Mouse (Mus musculus) embryonic facial prominence, embryonic 15.5 days (tissue): ENCODE results near the gene Nav2. TPM values are rescaled to one million over a fixed set of nuclear protein-coding genes. Genes with fewer than 3 reads are reported as not detected.

ENCODE experiments used
- ATAC-seq: fragments of 200-750 bp; cut with Nextera tagmentation; 2 replicates; pipeline ENCODE4 v1.8.0; 2017; ENCODE audit warnings: low read depth, moderate TSS enrichment; ENCODE audit not compliant: insufficient number of reproducible peaks, low FRiP score, low TSS enrichment
- H3K27ac ChIP-seq: fragments of 300-500 bp; sonication (generic); replicated peaks from 2 replicates; pipeline ENCODE4 v1.5.1; 2015; ENCODE audit warnings: mild to moderate bottlenecking, inconsistent platforms
- H3K27me3 ChIP-seq: fragments of 300-500 bp; sonication (generic); 2 replicates; pipeline ENCODE4 v1.6.1; 2015; ENCODE audit warnings: inconsistent platforms
- H3K36me3 ChIP-seq: fragments of 300-500 bp; sonication (generic); 2 replicates; pipeline ENCODE4 v1.6.1; 2015; ENCODE audit warnings: mild to moderate bottlenecking, inconsistent platforms
- H3K4me1 ChIP-seq: fragments of 300-500 bp; sonication (generic); 2 replicates; pipeline ENCODE4 v1.6.1; 2015; ENCODE audit warnings: inconsistent platforms
- H3K4me2 ChIP-seq: fragments of 300-500 bp; sonication (generic); replicated peaks from 2 replicates; pipeline ENCODE4 v1.6.1; 2015; ENCODE audit warnings: mild to moderate bottlenecking, inconsistent platforms
- H3K4me3 ChIP-seq: fragments of 300-500 bp; sonication (generic); replicated peaks from 2 replicates; pipeline ENCODE4 v1.5.1; 2015; ENCODE audit warnings: mild to moderate bottlenecking, inconsistent platforms
- H3K9ac ChIP-seq: fragments of 300-500 bp; sonication (generic); 2 replicates; pipeline ENCODE4 v1.6.1; 2015; ENCODE audit warnings: inconsistent platforms
- H3K9me3 ChIP-seq: fragments of 300-500 bp; sonication (generic); replicated peaks from 2 replicates; pipeline ENCODE4 v1.6.1; 2016; ENCODE audit warnings: inconsistent platforms
- WGBS: fragments of 180-500 bp; shearing (Covaris S2); methylation state at CpG from one replicate; pipeline ENCODE4 v1.1.7; 2015; 5-methylcytosine and 5-hydroxymethylcytosine counted together
- polyA plus RNA-seq: library from polyadenylated mRNA; unstranded; fragments of >200 nt; fragmentation: Nextera tagmentation; extraction: Ambion mirVana; gene quantifications from 2 replicates; pipeline ENCODE4 v1.2.1, GENCODE M21; 2015

Gene Nav2
- polyA plus RNA-seq, 1 experiment from 2014 or later, result 23.4 TPM

GRCm38 (mm10) chr7:49082585-49083165, 174.2 kb downstream of the Nav2 start:
- Histone ChIP-seq H3K9me3 (no peaks in the 10 kb centered on the region), H3K36me3 (no peaks in the 10 kb centered on the region), H3K27ac (no peak overlapping the region), H3K4me3 (no peak overlapping the region), H3K27me3 (0 out of 2 replicates have a peak, but pooled peaks cover 8% of the 10 kb centered on the region), H3K4me1 (no peaks in the 10 kb centered on the region), H3K9ac (no peak overlapping the region), H3K4me2 (no peak overlapping the region)
- WGBS, result 27% methylated on average over 4 of the region's 4 CpGs
- ATAC-seq, result 0 out of 2 replicates have a peak, but pooled peaks have one; percentile 23

DNA sequence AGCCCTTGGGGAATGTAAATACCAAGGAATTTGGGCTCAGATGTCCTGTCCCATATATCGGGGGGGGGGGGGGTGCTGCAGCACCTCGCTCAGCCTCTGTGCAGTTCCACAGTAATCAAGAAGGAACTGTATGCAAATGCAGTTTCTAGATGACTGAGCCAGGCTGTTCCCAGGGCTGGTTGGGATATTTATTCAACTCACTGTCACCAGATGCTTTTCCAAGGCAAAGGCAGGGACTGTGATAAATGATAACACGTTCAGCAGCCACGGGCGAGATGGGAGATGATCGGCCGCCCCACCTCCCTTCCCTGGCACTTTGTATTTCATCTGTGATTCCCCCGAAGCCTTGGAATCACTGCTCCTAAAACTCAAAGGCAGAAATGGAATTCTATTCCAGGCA, 176.3 kb downstream of the Nav2 start:
- WGBS, result 41% methylated on average over 8 of the region's 8 CpGs
- Histone ChIP-seq H3K27ac (no peak overlapping the region), H3K9ac (no peak overlapping the region), H3K36me3 (no peaks in the 10 kb centered on the region), H3K4me2 (no peak overlapping the region), H3K27me3 (peaks cover 12% of the 10 kb centered on the region; the same call in 1 of the 2 replicates), H3K4me3 (no peak overlapping the region), H3K4me1 (no peaks in the 10 kb centered on the region), H3K9me3 (no peaks in the 10 kb centered on the region)
- no peak for ATAC-seq

- Histone ChIP-seq H3K27ac (no peak overlapping the region), H3K27me3 (peaks cover 19% of the 10 kb centered on the region; the same call in 1 of the 2 replicates), H3K36me3 (no peaks in the 10 kb centered on the region), H3K4me2 (no peak overlapping the region), H3K4me1 (no peaks in the 10 kb centered on the region), H3K9me3 (no peaks in the 10 kb centered on the region), H3K9ac (no peak overlapping the region), H3K4me3 (no peak overlapping the region)
- ATAC-seq, result no peak
- WGBS, result 80% methylated on average over 10 of the region's 10 CpGs
Observed at GRCm38 (mm10) chr7:49085759-49086158, 177.2 kb downstream of the Nav2 start.

DNA sequence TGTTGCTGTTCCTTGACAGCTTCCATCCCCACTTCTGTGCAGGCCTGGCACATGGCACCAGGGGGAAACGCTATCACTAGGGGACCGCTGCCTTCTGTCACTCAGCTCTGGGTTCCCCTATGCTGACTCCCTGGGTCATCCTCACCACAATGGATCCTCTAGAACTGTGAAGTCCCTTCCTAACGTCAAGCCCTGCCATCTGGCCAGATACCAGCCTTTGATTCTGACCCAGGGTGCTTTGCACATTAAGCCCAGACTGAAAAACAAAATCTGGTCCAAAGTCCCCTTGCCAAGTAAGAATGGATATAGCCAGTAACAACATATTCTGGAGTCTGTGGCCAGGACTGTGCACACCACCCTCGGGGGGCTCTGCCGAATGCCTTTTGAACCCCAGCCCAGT, 178.6 kb downstream of the Nav2 start:
- WGBS, result 75% methylated on average over 5 of the region's 5 CpGs
- no peaks in the 10 kb centered on the region for H3K36me3 ChIP-seq
- peaks cover 27% of the 10 kb centered on the region; the same call in 1 of the 2 replicates for H3K27me3 ChIP-seq
- H3K4me1 ChIP-seq, result no peaks in the 10 kb centered on the region
- H3K27ac ChIP-seq, result no peak overlapping the region
- no peaks in the 10 kb centered on the region for H3K9me3 ChIP-seq
- no peak overlapping the region for H3K4me3 ChIP-seq
- H3K4me2 ChIP-seq, result no peak overlapping the region
- no peak overlapping the region for H3K9ac ChIP-seq
- ATAC-seq, result no peak

DNA sequence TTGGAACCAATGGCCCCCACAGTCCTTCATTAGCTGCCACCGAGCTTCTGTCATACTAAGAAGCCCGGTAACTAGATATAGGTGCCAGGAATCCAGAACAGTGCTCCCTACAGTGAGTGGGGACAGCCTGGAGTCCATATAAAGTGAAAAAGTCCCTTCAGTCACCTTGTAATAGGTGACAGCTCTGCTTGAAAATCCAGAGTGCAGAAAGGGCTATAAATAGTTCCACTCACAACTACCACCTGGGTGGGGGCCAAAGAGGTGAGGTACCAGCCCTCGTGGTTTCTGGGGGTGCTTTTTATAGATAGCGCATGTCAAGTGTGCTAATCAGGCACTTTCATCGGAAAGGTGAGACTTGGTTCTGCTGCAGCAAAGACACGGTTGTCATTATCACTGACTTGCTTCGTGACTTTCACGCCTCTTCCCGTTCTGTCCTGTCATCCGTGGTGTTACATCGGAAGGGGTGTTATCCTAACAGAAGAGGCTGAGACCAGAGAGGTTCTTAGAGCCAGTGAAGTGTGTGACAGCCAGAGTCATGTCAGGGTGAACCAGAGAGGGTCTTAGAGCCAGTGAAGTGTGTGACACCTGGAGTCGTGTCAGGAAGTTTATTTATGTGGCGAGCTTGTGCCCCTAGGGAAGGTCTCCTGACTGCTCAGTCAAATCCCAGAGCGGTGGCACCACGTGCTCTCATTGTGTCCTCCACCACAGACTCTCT, 179.8 kb downstream of the Nav2 start:
- 63% methylated on average over 15 of the region's 15 CpGs for WGBS
- no peak overlapping the region for H3K4me3 ChIP-seq
- H3K27me3 ChIP-seq, result peaks cover 27% of the 10 kb centered on the region; the same call in 1 of the 2 replicates
- H3K9me3 ChIP-seq, result no peaks in the 10 kb centered on the region
- no peak for ATAC-seq
- no peak overlapping the region for H3K27ac ChIP-seq
- no peak overlapping the region for H3K9ac ChIP-seq
- no peaks in the 10 kb centered on the region for H3K4me1 ChIP-seq
- H3K4me2 ChIP-seq, result no peak overlapping the region
- no peaks in the 10 kb centered on the region for H3K36me3 ChIP-seq

DNA sequence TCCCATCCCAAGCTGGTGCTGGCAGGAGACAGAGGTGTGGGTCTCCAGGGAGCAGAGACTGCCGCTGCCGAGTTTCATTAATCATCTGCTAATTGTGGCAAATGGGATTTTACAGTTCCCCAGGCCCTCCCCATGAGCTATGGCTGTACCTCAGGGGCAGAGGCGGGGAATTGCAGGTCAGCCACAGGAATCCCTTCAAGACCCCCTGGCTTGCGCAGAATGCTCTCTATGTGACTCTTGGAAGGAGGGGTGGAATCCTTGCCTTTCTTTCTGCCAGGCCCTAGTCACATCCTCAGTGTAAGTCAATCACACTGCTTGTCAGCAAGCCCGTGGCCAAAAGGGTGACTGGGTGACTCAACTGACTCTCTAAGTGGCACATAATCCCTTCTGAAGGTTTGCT, 182.9 kb downstream of the Nav2 start:
- Histone ChIP-seq H3K4me1 (no peaks in the 10 kb centered on the region), H3K4me3 (no peak overlapping the region), H3K27ac (no peak overlapping the region), H3K27me3 (peaks cover 19% of the 10 kb centered on the region; the same call in 1 of the 2 replicates), H3K4me2 (no peak overlapping the region), H3K9ac (no peak overlapping the region), H3K9me3 (no peaks in the 10 kb centered on the region), H3K36me3 (no peaks in the 10 kb centered on the region)
- WGBS, result 36% methylated on average over 5 of the region's 5 CpGs
- no peak for ATAC-seq

GRCm38 (mm10) chr7:49091921-49092320, 183.4 kb downstream of the Nav2 start:
- ATAC-seq, result no peak

GRCm38 (mm10) chr7:49093596-49093995, 185.1 kb downstream of the Nav2 start:
- Histone ChIP-seq H3K4me2 (no peak overlapping the region), H3K9ac (no peak overlapping the region), H3K27ac (no peak overlapping the region), H3K36me3 (no peaks in the 10 kb centered on the region), H3K9me3 (no peaks in the 10 kb centered on the region), H3K4me3 (no peak overlapping the region), H3K4me1 (no peaks in the 10 kb centered on the region), H3K27me3 (peaks cover 19% of the 10 kb centered on the region; the same call in 1 of the 2 replicates)
- WGBS, result 66% methylated on average over 6 of the region's 6 CpGs
- ATAC-seq, result no peak

More at GRCm38 (mm10) chr7:49091921-49092320, 183.4 kb downstream of the Nav2 start:
- H3K27me3 ChIP-seq, result peaks cover 19% of the 10 kb centered on the region; the same call in 1 of the 2 replicates
- H3K9ac ChIP-seq, result no peak overlapping the region
- WGBS, result 69% methylated on average over 5 of the region's 5 CpGs
- no peaks in the 10 kb centered on the region for H3K4me1 ChIP-seq
- H3K27ac ChIP-seq, result no peak overlapping the region
- H3K4me3 ChIP-seq, result no peak overlapping the region
- H3K9me3 ChIP-seq, result no peaks in the 10 kb centered on the region
- no peaks in the 10 kb centered on the region for H3K36me3 ChIP-seq
- no peak overlapping the region for H3K4me2 ChIP-seq

GRCm38 (mm10) chr7:49094531-49094930, 186.0 kb downstream of the Nav2 start:
- Histone ChIP-seq H3K9ac (no peak overlapping the region), H3K36me3 (no peaks in the 10 kb centered on the region), H3K27ac (no peak overlapping the region), H3K4me1 (no peaks in the 10 kb centered on the region), H3K27me3 (peaks cover 17% of the 10 kb centered on the region; the same call in 1 of the 2 replicates), H3K9me3 (no peaks in the 10 kb centered on the region), H3K4me2 (no peak overlapping the region), H3K4me3 (no peak overlapping the region)
- 95% methylated on average over 3 of the region's 3 CpGs for WGBS
- ATAC-seq, result no peak

DNA sequence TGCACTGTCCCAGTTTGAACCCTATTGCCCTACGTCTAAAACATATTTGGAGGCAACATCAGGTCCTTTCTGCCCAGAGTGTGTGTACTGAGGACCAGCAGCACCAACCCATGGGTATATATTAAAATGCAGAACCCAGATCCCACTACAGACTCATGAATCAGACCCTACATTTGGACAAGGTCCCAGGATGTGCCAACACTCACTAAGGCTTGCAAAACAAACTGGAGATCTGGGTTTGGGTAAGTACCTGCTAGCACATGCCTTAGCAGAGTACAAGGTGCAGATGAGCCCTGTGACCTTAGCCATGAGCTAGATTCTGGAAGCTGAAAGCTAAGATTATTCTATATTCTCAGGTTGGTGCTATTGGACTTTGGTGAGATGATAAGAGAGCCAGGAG, 192.8 kb downstream of the Nav2 start:
- Histone ChIP-seq H3K4me2 (no peak overlapping the region), H3K36me3 (no peaks in the 10 kb centered on the region), H3K27ac (no peak overlapping the region), H3K9me3 (no peaks in the 10 kb centered on the region), H3K4me1 (no peaks in the 10 kb centered on the region), H3K27me3 (no peaks in the 10 kb centered on the region), H3K4me3 (no peak overlapping the region), H3K9ac (no peak overlapping the region)
- ATAC-seq, result no peak
- 91% methylated on average over 1 of the region's 1 CpGs for WGBS

DNA sequence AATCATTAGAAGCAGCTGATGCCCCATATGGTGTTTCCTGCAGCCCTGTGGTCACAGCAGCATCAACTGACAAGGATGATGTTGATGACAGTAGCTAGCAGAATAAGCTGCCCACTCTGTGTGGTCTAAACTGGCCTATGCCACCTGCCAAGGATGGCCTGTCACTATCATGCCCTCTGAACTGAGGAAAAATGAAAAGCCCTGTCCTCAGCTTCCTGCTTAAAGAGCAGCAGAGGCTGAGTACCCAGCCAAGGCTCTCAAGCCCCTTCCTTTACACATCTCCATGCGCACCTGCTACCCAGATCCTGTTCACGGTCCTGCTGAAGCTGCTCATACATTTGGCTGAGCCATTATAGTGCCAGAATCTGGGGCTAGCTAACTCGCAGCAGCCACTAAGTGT, 193.7 kb downstream of the Nav2 start:
- 76% methylated on average over 3 of the region's 3 CpGs for WGBS
- no peak overlapping the region for H3K4me3 ChIP-seq
- no peaks in the 10 kb centered on the region for H3K36me3 ChIP-seq
- no peaks in the 10 kb centered on the region for H3K9me3 ChIP-seq
- no peaks in the 10 kb centered on the region for H3K27me3 ChIP-seq
- ATAC-seq, result no peak
- H3K27ac ChIP-seq, result no peak overlapping the region
- H3K4me1 ChIP-seq, result no peaks in the 10 kb centered on the region
- H3K4me2 ChIP-seq, result no peak overlapping the region
- no peak overlapping the region for H3K9ac ChIP-seq
